Mouse (Mus musculus): ENCODE measurements around the gene Parp8.
A peak's percentile ranks its signal among the peaks of the same experiment; 100 is the strongest.

Parp8 gene

DNA sequence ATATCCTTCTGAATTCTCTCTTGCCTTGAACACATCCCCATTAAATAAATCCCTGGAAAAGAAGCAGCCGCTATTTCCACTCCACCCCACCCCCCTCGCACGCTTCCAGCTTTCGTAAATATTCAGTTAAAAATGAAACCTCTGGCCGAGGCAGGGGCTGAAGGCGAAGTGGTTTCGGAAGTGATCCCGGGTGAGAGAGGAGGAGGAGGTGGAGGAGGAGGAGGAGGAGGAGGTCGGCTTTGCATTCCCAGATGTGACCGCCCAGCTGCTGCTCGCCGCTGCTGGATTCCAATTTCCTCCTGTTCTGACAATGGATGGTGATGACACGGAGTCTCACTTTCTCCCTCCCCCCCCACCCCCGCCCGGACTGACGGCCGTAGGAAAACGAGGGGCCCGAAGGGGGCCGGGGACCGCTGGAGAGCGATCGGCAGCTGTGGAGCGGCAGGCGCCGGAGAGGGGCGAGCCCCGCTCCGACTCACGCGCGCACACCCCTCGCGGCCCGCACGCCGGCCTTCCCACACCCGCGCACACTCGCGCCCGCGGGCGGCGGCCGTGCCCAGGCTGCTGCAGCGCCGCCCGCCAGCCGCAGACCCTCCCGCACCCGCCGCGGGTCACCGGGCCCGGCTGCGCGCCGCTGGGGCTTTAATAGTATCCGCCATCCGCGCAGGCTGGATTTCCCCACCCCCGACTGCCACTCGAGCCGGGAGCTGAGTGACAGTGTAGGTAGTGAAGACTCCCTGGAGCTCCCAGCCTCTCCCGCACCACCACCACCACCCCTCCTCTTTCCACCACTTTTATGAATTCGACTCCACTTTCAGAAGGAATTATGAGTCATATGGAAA, at the start of gene Parp8:
Gene Parp8 (minus strand): TSS at position 312 of the 842 bp plus-strand sequence.
- ATAC-seq (ENCODE audit: insufficient number of reproducible peaks, low FRiP score, low TSS enrichment) = peak; percentile 32

GRCm38 (mm10) chr13:117062628-117063315, 37.4 kb upstream of the Parp8 start:
- no peak for ATAC-seq (ENCODE audit: insufficient number of reproducible peaks, low FRiP score, low TSS enrichment)

- ATAC-seq (ENCODE audit: insufficient number of reproducible peaks, low FRiP score, low TSS enrichment) = no peak
Observed at GRCm38 (mm10) chr13:117056466-117056865, 31.1 kb upstream of the Parp8 start.

DNA sequence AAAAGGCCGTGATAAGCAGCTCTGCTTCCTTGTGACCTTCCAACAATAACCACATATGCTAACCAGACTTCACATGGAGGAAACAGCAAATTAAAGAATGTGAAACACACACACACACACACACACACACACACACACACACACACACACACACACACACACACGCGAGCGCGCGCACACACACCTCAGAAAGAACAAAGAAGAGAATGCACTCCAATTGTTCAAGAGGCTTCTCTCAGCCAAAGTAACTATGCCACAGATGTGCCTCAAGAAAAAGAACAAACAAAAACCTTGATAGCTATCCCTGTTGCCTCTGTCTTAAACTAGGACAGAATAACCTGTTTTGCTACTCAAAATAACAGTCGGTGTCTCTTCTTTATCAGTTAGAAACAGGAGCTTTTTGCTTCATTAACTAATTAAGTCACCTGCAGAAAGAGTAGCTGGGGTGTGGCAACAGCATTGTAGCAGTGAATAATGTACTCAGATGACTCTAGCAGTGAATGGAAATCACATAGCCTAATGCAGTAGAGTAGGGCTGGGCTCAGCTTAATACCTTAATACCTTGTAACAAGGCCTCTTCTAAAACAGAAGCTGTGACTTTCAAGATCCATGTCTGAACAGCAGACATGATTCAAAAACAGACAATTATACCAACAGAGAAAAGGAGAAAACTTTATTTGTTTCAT, 29.6 kb upstream of the Parp8 start:
- no peak for ATAC-seq (ENCODE audit: insufficient number of reproducible peaks, low FRiP score, low TSS enrichment)

- ATAC-seq (ENCODE audit: insufficient number of reproducible peaks, low FRiP score, low TSS enrichment) = no peak
Observed at GRCm38 (mm10) chr13:117052748-117053147, 27.4 kb upstream of the Parp8 start.

DNA sequence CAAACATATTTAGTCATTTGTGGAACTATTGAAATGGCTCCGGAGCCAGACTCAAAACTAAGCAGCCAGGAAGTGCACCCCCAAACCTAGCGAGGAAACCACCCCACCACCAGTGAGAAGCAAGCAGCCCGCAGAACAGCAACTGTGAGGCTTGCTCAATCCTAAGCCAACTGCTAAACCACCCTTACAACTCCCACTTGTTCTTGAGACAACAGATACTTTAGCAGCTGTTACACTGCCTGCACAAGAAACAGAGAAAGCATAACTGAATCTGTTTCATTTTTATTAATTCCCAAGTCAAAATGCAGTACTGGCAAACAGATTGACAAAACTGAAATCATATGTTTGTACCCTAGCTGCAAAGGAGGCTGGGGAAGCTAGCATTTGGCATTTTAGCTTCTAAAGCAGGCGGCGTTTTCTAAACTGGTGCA, 23.2 kb upstream of the Parp8 start:
- no peak for ATAC-seq (ENCODE audit: insufficient number of reproducible peaks, low FRiP score, low TSS enrichment)

- no peak for ATAC-seq (ENCODE audit: insufficient number of reproducible peaks, low FRiP score, low TSS enrichment)
Observed at GRCm38 (mm10) chr13:117043567-117043966, 18.2 kb upstream of the Parp8 start.

- ATAC-seq (ENCODE audit: insufficient number of reproducible peaks, low FRiP score, low TSS enrichment) = no peak
Observed at GRCm38 (mm10) chr13:117041021-117041420, 15.7 kb upstream of the Parp8 start.

DNA sequence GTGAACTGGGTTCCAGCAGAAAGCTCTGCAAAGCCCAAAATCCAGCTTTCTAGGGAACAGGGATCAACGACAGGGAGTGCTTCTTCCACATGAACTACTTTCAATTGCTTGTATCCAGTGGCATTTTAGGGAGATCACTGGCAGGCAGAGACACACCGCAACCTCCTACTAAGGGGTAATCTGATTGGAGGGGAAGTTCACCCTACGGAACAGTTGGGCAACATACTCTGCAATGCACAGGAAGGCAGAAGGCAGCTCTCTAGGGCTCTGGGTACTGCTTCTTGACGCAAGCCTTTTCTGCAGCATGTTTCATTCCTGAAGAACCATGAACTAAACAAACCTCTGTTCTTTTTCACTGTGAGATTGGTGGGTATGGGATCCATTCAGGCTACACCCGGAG, 10.9 kb upstream of the Parp8 start:
- no peak for ATAC-seq (ENCODE audit: insufficient number of reproducible peaks, low FRiP score, low TSS enrichment)

DNA sequence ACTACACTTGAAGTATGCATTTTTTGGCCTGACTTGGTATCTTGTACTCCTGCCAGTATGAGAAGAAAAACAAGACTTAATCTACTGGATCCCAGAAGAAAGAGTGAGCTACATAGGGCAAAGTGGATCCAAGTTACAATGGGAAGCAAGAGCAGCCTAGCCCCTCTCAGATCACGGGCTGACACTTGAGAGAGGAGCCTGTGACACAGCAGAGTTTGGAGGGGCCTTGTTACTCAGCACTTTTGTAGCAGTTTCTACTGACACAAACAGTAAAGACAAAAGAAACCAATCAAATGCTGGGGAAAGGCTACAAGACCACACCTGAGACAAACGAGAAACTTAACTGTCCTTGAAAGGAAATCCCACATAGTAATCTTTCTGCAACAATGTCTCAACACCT, 9.8 kb upstream of the Parp8 start:
- ATAC-seq (ENCODE audit: insufficient number of reproducible peaks, low FRiP score, low TSS enrichment) = no peak

DNA sequence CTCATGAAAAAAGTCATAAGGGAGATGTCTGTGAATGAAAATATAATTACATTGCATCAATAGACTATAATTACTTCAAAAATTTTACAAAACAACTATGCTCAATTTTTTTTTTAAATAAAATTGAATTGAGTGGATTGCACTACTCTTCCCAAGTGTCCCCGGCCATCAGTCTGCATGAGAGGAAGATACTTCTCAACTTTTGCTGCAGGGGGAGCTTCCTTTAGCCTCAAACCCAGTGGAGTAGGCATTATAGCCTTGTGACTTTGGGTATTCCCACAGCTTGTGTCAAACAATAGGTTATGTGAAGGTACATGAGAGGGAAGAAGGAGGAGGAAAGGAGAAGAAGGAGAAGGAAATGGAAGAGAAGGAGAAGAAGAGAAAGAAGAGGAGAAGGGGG, 9.3 kb upstream of the Parp8 start:
- no peak for ATAC-seq (ENCODE audit: insufficient number of reproducible peaks, low FRiP score, low TSS enrichment)

- ATAC-seq (ENCODE audit: insufficient number of reproducible peaks, low FRiP score, low TSS enrichment) = no peak
Observed at GRCm38 (mm10) chr13:117033676-117034308, 8.5 kb upstream of the Parp8 start.

GRCm38 (mm10) chr13:117032402-117032801, 7.1 kb upstream of the Parp8 start:
- ATAC-seq (ENCODE audit: insufficient number of reproducible peaks, low FRiP score, low TSS enrichment) = no peak

DNA sequence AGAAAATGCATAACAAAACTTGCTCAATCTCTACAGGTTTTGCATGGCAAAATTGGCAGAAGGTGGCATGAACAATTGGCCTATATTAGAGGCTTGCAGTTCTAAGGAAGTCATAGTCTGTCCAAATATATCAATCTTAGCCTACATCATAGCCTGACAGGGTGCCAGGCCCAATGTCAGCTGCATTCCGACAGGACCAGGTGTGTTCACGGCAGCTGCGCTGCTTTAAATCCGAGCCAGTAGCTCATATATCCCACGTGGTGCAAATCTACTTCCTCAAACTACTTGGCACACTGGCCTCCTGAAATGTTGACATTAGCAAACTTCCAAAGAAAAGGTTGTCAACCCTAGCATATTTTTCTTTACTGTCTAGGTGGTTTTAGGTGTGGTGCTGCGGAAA, 6.2 kb upstream of the Parp8 start:
- no peak for ATAC-seq (ENCODE audit: insufficient number of reproducible peaks, low FRiP score, low TSS enrichment)

GRCm38 (mm10) chr13:117028221-117028620, 2.9 kb upstream of the Parp8 start:
- ATAC-seq (ENCODE audit: insufficient number of reproducible peaks, low FRiP score, low TSS enrichment) = no peak

DNA sequence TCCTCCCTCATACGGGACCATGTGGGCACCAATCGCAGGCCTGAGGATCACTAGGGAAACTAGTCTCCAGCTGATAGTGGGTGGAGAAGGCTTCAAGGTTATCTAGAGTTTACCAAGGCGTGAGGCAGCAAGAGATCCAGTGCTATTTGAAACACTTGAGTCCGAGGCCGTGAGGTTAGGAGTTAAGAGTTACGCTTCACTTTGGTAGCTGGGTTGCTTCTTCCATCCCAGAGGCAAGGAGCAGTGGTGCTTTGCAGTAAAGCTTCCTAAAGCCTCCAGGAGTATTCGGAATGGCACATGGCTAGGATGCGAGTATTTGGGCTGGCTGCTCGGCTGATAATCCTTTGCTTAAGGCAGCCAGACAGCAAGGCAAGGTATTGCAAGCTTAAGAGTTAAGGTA, 2.0 kb upstream of the Parp8 start:
- ATAC-seq (ENCODE audit: insufficient number of reproducible peaks, low FRiP score, low TSS enrichment) = no peak

DNA sequence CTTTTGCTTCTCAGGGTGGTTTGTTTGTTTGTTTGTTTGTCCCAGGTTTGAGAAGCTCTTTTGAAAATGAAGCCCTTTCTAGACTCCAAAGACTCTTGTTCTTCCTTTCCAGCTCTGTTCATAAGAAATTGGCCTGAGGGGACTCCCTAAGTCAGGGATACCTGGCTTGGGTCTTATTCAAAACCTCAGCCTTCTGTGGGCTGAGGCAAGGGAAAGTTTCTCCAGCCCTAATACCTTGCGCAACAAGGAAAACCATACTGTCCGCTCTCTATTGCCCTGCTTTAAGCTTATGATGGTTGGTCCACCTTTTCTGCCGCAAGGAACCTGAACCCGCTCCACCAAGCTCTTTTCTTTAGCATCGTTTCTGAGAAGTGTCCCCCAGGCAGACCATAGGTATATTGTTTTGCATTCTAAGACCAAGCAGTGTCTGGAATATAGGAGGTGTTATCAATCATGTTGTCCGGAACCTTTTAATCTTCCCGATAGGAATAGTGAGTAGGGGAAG, 991 bp upstream of the Parp8 start:
- no peak for ATAC-seq (ENCODE audit: insufficient number of reproducible peaks, low FRiP score, low TSS enrichment)

DNA sequence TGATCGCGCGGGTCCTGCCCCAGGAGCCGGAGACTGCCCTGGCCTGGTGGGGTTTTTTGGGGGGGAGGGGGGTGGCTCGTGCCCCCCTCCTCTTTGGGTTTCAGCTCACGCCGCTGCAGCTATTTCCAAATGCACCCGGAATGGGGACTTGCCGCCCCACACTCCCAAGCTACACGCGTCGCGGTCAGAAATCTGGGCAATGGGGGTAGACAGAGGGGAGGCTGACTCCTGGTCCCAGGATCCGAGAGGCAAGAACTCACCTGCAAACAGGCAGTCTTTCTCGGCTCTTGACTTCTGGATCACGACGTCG, 466 bp downstream of the Parp8 start:
- peak; percentile 18 for ATAC-seq (ENCODE audit: insufficient number of reproducible peaks, low FRiP score, low TSS enrichment)

- ATAC-seq (ENCODE audit: insufficient number of reproducible peaks, low FRiP score, low TSS enrichment) = peak; percentile 78
Observed at GRCm38 (mm10) chr13:117024127-117024915, 1.0 kb downstream of the Parp8 start.

Data from cerebellum, adult (tissue).